Mouse (Mus musculus): ENCODE results near the gene Fosb.
"Not testable (repeated sequence)": the region's sequence is repeated elsewhere in the genome, so short reads cannot be mapped to it uniquely, and the experiment has no call there.

Gene Fosb

DNA sequence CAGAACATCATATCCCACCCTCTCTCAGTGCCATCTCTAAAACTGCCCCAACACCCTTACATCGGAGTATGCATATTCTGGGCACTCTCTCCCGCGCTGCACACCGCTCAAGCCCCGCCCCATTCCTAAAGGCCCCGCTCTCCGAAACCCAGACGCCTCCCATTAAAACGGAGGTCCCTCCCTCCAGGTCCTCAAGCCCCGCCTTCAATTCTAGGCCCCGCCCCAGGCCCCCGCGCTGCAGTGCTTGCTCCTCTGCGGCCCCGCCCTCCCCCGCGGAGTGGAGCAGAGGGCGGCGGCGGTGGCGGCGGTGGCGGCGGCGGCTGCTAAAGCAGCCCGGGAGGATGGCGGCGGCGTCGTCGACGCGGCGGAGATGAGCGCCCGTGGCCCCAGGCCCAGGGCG, 27.5 kb downstream of the Fosb start, which contains the start of gene Rtn2:
Gene Rtn2, plus strand, starts transcription at position 240 of the 400 bp plus-strand sequence.
- peak; percentile 92 for DNase-seq (ENCODE audit: low spot score in 2 of 2)

GRCm38 (mm10) chr7:19281680-19282304, 28.1 kb downstream of the Fosb start:
- DNase-seq (ENCODE audit: low spot score in 2 of 2), result not testable (repeated sequence)

- DNase-seq (ENCODE audit: low spot score in 2 of 2), result no peak
Observed at GRCm38 (mm10) chr7:19279581-19280114, 30.2 kb downstream of the Fosb start, which contains the start of gene Ppm1n. TSS of gene Ppm1n (minus strand) at chr7:19280064.

DNA sequence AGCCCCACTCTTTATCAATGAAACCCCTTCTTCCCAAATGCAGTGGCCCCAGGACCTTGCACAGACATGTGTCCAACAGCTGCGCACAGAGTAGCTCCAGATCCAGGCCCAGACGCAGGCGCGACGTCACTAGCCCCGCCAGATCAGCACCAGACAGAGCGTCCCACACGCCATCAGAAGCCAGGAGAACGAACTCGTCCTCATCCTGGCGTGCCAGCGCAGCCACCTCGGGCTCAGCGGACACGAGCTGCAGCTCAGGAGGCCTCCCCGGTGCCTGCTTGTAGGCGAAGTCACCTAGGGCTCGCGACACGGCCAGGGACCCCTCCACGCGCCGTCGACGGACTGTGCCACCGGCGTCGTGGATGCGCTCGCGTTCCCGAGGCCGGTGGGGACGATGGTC, 30.8 kb downstream of the Fosb start:
- no peak for DNase-seq (ENCODE audit: low spot score in 2 of 2)

DNA sequence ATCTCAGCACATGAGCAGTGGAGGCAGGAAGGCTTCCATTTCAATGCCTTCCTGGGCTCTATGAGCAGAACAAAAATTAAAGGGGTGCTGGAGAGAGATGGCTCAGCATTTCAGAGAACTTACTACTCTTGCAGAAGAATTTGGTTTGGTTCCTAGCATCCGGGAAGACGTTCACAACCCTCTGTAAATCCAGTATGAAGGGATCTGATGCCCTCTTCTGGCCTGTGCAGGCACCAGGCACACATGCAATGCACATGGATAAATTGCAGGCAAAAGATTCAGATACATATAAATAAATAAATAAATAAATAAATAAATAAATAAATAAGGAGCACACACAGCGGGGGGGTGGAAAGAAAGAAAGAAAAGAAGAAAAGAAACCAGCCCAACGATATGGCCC, 33.6 kb downstream of the Fosb start:
- DNase-seq (ENCODE audit: low spot score in 2 of 2), result no peak

DNA sequence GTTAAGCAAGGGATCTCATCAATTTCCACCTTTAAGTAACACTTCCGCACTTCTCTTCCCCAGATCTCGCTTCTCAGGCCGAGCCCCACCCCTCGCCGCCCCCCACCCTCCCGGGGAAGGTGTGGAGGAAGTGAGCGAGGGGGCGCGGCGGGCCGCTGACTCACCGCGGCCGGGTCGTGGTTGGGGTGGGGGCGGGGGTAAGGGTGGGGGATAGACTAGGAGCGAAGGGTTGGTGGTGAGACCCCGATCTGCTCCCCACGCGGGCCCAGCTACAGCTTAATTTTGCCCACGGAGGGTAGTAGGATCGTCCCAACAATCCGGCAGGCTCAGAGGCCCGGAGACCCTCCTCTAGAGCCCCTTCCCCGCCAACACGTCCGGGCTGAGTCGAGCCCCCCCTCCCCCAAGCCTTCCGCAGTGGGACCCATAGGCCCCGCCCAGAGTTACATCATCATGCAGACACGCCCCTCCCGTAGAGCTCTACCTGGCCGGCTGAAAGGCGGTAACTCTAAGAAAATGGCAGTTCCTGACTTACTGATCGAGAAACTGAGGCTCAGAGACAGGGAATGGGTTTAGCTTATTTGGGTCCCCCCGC, 37.6 kb downstream of the Fosb start:
- peak; percentile 65 to 66 for DNase-seq (ENCODE audit: low spot score in 2 of 2)

- peak; percentile 86 to 87 for DNase-seq (ENCODE audit: low spot score in 2 of 2)
Observed at GRCm38 (mm10) chr7:19271238-19272172, 38.3 kb downstream of the Fosb start, which contains the start of gene Vasp. TSS of gene Vasp (minus strand) at chr7:19271817.

DNA sequence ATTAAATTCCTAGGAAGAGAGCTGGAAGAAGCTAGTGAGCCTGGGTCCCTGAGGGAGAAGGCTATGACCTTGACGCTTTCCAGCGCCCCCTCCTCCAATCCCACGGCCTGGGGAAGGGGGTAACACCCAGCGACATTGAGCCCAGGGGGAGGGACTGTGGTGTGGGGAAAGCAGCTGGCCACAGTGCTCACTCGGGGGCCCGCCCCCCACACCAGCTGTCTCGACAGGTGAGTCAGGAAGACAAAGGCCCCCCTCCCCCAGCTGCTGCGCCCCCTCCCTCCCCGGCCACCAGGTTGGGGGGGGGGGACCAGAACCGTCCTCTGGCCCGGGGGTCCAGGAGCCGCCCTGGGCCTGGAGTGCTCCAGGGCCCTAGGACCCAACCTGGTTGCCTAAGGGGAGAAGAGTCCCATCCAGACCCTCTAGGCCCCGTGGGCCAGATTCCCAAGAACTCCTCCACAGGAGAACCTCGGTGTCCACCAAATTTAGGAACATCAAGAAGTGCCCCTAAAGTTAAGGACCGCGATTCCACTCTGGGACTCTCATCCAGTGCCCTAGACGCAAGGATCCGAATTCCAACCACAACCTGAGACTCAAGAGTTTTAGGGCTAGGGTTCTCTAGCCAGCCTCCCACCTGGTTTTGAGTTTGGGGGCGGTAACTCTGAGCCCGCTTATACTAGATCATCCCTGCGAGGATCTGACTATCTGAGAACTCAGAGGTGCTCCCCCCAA, 39.2 kb downstream of the Fosb start:
- DNase-seq (ENCODE audit: low spot score in 2 of 2), result no peak

DNA sequence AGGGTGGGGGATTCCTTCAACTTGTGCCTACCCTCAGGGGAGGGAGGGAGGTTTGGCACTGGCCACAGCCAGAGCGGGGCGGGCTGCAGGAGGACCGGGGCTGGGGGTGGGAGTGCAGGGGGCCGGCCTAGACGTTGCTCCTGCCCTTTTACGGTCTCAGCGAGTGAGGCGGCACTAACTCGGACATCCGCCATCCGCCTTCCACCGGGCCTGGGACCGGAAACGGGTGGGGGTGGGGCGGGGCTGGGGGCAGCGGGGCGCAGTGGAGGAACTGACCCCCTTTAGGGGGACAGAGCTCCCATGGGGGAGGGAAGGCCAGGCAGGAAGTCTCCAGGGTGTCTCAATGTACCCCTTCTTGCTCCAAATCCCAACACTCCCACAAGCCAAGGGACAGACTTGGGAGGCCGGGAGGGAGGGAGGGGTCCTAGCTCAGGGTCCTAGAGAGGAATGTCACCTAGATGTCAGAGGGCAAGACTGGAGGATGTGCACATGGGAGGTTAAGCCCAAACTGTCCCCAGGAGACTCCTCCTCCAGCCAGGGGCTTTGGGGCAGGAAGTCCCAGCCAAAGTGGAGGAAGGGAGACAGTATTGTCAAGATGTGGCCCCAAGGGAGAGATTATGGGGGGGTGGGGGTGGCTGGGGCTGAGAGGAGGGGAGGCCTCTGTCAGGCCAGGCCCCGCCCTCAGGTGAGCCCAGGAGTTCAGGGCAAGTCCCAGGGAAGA, 40.0 kb downstream of the Fosb start:
- peak; percentile 65 to 68 for DNase-seq (ENCODE audit: low spot score in 2 of 2)

DNA sequence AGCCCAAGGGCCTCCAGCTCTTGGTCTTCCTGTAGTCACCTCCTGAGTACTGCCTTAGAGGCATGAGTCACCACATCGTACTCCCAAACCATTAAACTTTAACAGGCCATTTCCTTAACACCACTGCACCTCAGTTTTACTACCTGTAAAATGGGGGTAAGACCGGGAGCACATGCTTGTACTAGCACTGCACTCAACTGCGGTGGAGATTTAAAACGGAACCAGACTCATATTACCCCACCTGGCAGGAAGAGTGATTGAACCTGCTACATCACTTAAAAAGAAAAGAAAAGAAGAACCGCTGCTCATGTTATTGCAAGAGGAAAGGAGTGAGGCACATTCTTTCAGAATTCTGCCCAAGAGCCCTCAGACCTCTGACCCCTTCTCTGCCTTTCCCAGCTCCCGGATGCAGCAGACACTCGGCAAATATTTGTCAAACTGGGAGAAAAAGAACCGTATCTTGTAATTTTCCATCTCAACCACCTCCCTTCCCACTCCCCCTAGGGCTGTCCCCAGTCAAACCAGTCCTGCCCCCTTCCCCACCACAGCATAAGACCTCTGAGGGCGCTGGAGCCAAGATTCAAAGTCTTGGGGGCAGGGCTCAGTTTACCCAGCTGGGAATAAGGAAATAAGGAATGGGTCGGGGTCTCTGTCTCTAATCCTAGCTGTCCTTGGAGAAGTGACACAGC, 40.7 kb downstream of the Fosb start:
- DNase-seq (ENCODE audit: low spot score in 2 of 2), result no peak

- no peak for DNase-seq (ENCODE audit: low spot score in 2 of 2)
Observed at GRCm38 (mm10) chr7:19267051-19267450, 42.8 kb downstream of the Fosb start.

- no peak for DNase-seq (ENCODE audit: low spot score in 2 of 2)
Observed at GRCm38 (mm10) chr7:19265928-19266822, 43.7 kb downstream of the Fosb start.

DNA sequence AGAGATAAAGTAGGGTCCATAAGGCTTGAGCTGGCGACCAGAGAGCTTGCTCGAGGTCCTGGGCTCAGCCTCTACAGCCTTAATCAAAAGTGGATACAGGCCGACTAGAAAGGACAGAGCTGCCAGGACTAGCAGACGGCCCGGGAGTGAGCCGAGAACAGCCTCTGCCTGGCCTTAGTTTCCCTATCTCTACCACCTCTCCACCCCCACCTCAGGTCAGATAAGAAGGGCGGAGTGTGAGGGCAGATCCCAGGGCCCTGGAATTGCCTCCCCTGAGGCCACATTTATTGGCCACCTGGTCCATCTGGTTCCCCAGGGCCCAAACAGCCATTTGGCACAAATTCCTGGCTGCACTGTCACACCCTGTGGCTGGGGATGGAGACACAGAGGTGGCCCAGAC, 44.7 kb downstream of the Fosb start:
- DNase-seq (ENCODE audit: low spot score in 2 of 2), result no peak

GRCm38 (mm10) chr7:19258336-19258735, 51.5 kb downstream of the Fosb start:
- no peak for DNase-seq (ENCODE audit: low spot score in 2 of 2)

DNA sequence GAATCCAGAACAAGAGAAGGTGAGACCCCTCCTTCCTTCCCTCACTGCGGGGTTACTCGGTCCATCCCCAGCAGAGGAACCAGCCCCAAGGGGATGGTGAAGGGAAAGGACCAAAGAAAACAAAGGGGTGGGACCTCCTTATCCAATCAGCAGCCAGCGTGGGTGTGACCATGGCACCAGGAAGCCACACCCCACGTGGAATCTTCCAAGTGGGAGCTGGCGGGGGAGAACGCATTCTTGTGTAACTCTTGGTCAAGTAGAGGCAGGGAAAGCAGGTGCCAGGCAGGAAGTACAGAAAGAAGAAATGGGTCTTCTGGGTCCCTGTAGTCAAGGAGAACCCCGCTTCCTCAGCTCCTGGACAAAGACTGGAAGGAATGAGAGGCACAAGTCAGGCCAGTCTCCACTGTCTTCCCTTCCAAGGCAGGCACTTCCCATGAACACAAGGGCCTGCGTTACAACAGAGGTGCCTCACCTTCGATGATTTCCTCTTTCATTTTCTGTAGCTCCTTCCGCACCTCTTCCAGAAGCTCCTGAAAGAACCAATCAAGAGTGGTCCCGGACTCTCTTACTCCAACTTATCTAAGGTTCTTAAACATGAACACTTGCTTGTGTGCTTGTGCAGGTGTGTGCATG, 52.3 kb downstream of the Fosb start:
- DNase-seq (ENCODE audit: low spot score in 2 of 2), result peak; percentile 74 to 82

DNA sequence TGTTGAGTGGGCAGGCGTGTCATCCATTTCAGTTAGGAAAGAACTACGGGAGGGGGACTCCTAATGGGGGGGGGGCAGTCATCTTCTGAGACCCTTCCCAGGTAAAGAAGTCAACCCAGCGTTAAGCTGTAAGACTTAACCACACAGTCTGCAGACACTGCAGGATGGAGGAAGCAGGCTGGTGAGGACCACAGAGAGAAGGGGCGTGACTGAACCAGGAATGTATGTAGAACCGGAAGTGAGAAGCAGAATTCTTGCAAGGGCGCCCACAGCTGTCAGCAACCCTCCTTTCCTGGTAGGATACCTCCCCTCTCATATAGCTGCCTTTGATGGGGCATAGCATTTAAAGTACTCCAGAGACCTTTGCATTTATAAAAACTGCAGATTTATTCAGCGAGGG, 53.3 kb downstream of the Fosb start:
- no peak for DNase-seq (ENCODE audit: low spot score in 2 of 2)

DNA sequence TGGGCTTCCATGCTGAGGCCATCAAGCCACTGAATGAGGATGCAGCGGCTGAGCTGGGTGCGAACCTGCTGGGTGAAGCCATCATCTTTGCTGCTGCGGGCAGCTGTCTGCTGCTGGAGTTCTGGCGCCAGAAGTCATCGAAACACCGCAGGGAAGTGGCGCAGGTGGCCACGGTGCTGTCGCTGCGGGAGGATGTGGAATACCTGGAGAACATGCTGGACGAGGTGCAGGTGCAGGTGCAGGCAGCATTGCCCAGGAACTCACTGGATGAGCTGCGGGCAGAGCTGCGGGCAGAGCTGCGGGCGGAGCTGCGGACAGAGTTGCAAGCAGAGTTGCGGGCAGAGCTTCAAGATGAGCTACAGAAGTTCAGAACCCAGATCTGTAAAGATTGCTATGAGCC, 54.5 kb downstream of the Fosb start:
- no peak for DNase-seq (ENCODE audit: low spot score in 2 of 2)

DNA sequence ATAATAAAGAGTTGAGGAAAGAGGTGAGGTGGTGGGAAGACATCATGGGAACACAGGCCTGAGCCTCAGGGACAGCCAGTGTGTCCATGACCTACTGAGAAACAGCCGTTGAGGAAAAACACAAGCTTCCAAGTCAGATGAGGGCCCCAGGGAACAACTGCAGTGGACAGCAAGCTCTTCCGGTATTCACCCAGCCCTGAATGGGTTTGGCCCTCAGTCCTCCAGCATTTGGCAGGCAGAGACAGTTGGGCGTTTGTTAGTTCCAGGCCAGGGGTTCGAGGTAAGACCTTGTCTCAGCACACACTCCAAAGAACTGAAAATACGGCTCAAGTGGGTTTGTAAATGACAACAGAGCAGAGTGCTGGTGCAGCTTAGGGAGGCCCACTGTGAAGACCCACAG, 56.4 kb downstream of the Fosb start:
- no peak for DNase-seq (ENCODE audit: low spot score in 2 of 2)
